Mouse (Mus musculus): ENCODE results near the gene Cnga3.

Cnga3 gene

DNA sequence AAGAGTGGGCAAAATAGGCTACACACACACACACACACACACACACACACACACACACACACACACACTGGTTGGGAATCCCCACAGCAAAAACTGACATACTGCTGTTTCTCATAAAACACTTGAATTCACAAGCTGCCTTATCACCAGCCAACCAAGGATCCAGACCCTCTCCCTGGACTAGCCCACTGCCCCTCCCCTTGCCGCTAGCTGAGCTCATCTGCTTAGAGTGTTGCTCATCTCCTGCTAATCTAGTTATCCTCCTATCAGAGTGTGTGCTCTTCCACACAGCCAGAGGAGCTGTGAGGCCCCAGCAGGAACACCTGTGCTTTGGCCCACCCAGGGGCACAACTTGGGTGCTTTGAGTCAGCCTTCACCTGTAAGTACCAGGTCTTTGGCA lies at the start of gene Cnga3:
Gene Cnga3 (plus strand): TSS at position 291 of the 400 bp plus-strand sequence.
- no peak for DNase-seq (ENCODE audit: low read depth, low spot score)

DNA sequence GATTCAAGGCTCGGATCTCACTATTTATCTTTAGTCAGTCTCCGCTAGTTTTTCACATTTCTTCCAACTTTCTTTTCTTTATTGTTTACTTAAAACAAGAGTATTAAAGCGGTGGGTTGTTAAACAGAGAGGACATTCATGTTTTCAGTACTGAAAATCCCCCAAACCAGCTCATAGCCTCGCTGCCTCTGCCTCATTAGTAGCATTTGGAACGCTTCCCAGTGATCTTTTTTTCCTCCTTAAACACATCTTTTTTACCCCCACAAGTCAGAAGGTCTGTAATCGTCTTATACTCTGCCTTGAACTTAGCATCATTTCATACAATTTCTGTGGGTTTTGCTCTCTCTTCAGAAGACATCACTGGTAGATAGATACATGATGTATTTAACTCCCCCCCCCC lies 48.2 kb upstream of the Cnga3 start:
- DNase-seq (ENCODE audit: low read depth, low spot score), result no peak

DNA sequence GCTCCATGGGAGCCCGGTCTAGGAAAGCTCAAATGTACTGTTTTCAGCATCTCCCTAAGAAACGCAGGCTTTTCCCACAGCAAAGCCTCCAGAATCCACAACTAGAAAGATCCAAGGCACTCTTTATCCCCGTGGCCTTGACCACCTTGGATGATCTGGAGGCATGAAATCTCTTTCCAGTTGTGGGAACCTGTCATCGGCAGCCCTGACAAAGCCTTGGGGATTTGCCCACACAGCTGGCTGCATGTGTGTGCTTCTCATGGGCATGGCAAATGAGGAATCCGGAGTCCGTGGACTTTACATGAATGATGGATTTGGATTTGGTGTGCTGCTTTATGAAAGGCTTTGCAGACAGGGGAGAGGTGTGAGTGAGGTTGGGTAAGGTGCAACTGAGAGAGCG lies 46.3 kb upstream of the Cnga3 start:
- no peak for DNase-seq (ENCODE audit: low read depth, low spot score)

DNA sequence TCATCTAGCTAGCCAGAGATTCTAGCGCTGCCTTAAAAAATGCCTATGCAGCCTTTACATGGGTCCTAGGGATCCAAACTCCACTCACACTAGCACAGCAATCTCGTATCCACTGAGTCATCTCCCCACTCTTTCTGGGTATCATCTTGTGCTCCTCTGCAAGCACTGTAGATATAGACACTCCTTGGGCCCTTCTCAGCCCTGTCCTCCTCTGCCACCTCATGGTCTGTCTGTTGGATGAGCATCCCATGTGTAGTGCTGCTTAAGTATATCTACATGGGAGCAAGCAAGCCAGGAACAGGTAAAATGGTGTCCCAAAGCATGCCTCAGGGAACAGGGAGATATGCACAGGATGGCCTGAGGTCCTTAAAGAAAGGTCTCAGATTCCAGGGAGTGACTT lies 36.4 kb upstream of the Cnga3 start:
- DNase-seq (ENCODE audit: low read depth, low spot score), result no peak

DNA sequence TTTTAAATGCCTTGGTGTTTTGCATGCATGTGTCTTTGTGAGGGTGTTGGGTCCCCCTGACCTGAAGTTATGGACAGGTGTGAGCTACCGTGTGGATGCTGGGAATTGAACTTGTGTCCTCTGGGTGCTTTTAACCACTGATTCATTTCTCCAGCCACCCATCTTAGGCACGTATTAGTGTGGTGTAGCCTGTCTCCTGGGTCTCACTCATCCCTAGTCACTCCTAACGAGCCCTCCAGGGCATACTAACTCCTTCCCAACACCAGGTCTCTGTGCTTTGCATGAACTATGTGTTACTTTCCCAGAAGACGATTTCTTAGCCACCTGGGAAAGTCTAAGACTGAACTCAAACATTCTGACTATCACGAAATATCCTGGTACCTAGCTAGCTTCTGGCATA lies 34.4 kb upstream of the Cnga3 start:
- no peak for DNase-seq (ENCODE audit: low read depth, low spot score)

DNA sequence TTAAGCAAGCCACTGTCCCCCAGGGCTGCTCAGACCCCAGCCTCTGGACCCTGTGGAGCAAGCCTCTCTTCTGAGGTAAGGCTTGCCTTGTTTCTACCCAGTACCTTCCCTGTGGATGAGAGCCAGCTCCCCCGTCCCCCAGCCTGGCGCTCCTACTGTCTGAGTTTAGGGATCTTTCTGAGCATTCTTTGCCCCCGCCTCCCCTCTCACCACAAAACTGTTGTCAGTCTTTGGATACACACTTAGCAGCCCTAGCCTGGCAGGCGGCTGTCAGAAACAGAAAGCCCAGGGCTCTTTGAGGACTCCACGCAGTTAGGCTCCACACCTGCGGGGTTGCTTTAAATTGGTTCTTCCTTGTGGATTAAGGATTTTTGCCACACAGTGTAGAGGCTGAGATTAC lies 27.2 kb upstream of the Cnga3 start:
- no peak for DNase-seq (ENCODE audit: low read depth, low spot score)

DNA sequence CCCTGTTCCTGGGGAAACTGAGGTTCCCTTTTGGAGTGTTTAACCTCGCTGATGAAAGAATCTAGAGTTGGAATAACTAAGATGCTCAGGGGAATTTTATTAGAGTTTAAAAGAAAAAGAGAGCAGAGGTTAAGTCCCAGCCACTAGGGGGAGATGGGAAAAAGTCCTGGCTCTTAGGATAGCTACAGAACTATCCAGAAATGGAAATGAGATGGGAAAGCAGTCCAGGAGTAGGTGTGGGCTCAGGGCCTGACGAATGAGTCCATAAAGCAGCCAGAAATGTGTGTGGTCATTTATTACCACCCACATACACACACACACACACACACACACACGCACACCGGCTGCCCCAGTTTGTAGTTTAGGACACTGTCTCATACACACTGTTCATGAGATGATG lies 19.6 kb upstream of the Cnga3 start:
- DNase-seq (ENCODE audit: low read depth, low spot score), result peak; percentile 56

DNA sequence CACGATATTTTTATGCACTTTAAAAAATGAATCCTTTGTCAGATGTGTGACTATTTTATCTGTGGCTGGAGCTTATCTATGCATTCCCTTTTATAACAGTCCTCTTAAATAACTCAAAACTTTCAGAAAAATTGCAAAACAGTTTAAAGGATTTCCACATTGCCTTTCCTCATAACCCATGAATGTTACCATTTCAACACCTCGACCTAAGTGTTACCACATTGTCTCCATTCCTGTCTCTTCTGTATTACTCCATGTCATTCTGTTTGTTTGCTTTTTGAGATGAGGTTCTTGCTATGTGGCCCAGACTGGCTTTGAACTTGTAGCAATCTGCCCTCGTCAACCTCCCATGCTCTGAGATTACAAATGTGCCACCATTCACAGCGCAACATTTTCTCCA lies 12.8 kb upstream of the Cnga3 start:
- no peak for DNase-seq (ENCODE audit: low read depth, low spot score)

DNA sequence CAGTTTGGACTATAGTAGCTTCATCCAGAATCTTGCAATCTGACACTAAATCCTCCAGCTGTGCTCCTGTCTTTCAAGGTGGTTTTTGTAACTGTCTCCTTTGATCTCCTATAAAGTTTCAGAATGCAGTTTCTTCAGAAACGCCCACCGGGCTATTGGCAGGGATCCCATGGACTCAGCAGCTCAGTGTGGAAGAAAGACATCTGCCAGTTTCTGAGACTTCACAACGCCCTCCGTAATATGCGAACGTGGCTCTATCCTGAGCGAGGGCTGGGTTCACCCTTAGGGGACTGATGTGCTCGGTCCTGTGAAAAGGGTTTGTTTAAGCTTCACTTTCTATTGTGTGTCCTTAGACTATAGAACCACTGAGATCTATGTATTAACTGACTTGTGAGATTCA lies 6.5 kb upstream of the Cnga3 start:
- no peak for DNase-seq (ENCODE audit: low read depth, low spot score)

DNA sequence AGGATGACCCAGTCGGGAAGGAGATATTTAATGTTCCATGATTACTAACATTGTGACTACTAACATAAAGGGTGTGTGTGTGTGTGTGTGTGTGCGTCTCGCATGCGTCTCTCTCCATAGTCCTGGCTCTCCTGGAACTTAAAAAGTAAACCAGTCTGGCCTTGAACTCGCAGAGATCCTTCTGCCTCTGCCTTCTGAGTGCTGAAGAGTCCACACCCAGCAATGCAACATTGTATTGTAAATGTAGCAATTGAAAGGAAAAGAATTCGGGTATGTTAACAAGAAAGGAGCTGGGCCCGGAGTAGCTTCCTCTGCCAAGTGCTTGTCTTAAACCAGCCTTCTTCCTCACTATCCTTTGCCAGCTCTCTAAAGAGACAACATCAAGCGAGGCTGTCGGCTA lies 1.9 kb upstream of the Cnga3 start:
- peak; percentile 97 for DNase-seq (ENCODE audit: low read depth, low spot score)

DNA sequence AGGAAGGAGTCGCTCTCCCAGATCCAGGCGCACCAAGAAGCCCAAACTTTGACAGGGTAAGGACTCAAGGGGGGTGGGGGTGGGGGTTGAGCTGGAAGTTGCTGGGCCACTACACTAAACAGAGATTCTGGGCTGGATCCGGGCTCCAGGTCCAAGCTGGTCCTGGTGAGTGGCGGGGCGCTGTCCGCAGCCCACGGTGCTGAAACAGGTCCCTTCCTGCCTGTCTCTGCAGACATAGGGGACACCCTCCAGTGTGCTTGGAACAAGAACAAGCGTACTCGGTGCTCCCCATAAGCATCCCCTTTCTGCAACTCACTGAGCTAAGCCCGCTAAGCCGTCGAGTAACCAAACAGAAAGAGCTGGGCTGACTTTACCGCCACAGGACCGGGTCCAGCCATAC lies 4.2 kb downstream of the Cnga3 start:
- peak; percentile 47 for DNase-seq (ENCODE audit: low read depth, low spot score)

DNA sequence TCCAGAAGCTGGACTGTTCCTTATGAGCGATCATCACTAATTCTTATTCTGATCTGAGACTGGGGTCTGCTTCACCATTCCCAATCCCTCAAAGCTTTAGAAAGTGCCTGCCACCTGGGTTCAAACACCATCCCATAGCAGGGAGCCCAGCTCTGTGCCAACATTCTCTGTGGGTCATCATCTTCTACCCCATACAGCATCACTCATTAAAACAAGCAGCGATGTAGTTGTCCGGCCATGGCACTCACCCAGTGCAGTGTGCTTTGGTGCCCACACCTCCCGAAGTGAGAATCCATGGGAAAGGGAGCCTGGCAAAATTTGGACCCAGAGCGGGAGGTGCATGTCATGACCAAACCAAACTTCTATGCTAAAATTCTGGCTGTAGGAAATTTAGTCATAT lies 5.4 kb downstream of the Cnga3 start:
- no peak for DNase-seq (ENCODE audit: low read depth, low spot score)

DNA sequence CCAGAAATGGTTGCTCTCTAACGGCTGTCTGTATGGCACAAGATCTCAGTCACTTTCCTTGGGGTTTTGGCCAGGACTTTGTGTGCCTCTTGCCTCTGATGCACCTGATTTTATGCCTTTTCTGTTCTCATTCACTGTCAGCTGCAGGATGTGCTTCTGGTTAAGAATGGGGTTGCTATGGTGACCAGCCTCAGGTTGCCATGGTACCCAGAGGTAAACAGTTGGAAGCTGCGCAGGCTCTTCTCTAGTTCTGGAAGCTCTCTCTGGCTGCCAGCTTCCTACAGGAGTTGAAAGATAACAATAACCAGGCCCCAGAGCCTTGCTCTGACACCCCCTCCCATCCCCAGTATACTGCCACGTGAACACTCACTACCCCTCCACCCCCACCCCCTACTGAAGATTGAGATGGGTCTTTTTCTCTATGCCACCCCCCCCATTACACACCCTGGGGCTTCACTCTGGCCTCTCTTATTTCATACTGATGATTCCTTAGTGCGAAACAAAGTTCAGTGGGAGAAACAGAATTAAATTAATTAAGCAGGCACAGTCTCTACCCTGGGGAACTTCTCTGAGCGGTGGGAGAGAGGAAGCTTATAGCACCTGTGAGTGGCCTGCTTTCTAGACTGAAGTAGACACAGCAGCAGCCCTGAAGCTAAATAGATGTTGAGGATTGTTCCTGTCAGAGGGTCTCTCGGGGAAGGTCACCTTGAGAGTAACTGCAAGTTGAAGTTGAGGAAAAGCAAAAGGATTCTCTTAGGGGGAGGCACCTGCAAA lies 6.1 kb downstream of the Cnga3 start:
- DNase-seq (ENCODE audit: low read depth, low spot score), result peak; percentile 70

DNA sequence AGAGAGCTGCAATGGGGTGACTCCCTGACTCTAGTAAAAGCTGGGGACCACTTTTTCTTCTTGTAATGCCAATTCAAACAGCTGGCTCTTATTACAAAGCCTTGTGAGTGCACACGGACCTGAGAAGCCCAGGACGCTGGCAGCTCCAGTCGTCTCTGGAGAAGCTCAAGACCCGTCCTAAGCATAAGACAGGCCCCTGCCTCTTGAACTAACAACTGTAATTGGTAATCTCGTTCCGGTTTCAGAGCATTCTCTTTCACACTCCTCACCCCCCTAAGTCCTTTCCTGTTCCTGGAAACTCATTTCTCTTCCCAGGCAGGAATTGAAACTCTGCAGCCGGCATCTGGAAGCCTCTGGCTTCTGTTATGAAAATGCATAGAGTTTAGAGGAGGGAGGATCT lies 7.8 kb downstream of the Cnga3 start:
- no peak for DNase-seq (ENCODE audit: low read depth, low spot score)

DNA sequence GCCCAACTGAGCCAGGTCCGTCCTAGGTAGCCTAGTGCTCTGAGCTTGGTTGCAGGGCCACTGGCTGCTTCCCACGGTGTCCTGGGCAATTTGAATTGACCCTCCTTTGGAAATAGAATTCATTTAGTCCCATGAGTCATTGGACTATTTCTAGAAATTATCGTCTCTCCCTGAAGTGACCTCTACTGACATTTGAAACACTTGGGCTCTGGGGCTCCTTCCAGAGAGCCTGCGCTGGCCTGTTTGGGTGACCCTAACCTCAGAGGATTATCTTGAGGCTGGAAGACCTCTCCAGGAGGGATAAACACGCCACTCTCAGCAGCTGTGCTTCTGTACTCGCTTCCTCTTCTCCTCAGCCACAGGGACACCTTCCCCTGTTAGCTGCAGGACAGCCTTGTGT lies 16.2 kb downstream of the Cnga3 start:
- no peak for DNase-seq (ENCODE audit: low read depth, low spot score)

DNA sequence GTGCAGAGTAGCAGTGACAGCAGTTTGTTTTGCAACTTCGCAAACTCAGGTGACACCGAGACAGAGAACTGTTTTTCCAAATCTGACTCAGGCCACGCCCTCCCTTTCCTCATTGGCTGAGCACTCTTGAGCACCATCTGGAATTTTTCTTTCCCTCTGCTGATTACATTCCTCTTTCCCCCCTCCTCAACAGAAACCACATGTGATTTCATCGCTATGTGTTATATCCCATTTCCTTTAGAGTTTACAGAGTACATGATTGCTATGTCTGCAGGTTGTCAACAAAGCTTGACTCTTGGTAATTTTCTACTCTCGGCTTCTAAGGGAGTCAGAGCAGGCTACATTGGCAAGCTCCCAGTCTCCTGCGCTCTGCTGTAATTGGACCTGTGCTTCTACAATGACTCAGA lies 17.1 kb downstream of the Cnga3 start:
- no peak for DNase-seq (ENCODE audit: low read depth, low spot score)

DNA sequence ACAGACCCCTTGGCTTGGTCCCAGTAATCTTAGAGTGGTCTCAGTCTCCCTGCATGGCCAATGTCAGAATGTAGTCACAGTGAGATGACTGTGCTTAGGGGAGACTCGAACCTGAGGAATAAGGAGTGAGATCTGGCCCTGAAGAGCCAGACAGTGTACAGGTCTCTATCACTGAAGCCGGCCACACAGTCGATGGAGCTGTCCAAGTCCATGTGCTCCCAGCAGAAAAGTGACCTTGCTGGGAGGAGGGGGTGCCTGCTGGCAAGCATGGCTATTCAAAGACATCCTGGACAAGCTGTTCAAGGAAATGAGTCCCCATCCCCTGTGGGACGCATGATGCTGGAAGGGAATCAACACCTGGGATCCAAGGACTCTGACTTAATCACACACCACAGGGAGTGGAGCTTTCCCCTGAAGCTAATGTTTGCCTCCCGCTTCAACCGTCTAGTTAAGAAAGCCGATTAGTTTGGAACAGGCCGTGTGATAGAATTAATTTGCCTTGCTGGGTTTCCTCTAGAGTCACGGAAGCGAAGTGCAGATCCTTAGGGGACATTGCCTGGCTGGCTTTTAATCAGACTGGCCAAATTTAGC lies 24.9 kb downstream of the Cnga3 start:
- DNase-seq (ENCODE audit: low read depth, low spot score), result no peak

DNA sequence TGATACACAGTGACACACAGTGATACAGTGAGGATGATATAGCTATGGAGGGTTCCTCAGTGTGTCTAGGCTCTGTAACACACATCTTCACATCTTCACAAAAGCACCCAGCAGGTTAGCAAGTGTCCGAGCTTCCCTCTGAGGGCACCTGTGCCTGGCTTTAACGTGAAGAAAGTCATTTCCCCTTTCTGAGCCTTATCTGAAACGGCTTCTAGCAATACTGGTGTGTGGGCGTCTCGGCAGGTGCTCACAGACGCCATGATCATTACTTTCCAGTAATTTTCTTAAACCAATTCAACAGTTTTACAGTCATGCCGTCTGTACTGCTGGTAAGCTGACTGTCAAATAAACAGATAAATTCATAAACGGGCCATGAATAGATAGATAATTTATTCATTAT lies 28.0 kb downstream of the Cnga3 start:
- DNase-seq (ENCODE audit: low read depth, low spot score), result no peak

DNA sequence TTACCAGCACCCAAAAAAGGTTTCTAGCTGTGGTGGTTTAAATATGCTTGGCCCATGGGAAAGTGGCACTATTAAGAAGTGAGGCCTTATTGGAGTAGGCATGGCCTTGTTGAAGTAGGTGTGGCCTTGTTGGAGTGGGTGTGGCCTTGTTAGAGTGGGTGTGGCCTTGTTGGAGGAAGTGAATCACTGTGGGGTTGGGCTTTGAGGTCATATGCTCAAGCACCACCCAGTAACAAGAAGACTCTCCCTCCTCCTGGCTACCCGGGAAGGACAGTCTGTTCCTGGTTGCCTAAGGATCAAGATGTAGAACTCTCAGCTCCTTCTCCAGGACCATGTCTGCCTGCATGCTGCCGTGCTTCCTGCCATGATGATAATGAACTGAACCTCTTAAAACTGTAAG lies 32.2 kb downstream of the Cnga3 start:
- peak; percentile 74 for DNase-seq (ENCODE audit: low read depth, low spot score)

DNA sequence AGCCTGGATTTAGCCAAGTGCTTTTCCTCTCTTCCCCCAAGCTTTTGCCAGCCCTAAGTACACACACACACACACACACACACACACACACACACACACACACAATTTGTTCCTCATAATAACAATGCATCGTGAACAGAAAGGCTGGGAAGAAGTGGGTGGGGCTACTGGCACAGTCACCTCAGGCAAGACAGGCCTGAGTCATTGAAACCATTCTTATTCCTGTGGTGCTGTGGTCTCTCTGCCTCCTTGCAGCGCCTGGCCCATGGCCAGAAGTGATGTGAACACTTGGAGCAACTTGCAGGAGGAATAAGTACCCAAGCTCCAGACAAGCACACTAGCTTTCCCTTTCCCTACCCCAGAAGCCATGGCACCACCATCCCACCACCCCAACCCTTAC lies 34.2 kb downstream of the Cnga3 start:
- peak; percentile 45 for DNase-seq (ENCODE audit: low read depth, low spot score)

DNA sequence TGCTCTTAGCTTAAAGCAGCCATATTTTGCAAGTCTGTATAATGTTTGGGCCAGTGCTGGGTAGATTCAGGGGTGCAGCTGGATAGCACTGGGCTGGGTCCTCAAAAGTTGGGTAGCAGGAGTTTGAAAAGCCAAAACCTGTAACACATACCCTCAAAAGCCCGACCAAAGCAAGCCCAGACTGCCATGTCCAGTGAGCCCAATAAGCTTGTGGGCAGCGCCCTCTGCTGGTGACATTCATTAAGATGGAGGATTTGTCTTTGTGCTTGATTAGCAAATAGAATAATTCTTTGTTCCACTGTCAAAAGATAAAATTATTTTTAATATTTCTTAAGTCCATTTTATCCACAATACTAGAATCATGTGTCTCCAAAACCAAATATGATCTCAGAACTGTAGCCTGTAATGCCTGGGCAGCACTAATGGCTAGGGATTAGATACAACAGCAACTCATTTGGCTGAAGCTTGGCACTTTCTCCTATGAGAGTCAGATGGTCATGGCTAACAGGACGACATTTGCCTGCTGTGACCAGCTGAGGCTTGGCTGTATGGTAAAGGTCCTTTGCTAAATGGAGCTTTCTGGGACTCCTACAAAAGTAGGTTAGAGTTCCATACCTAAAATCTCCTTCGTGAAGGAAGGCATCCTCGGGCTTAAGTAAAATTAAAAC lies 36.5 kb downstream of the Cnga3 start:
- DNase-seq (ENCODE audit: low read depth, low spot score), result peak; percentile 87

DNA sequence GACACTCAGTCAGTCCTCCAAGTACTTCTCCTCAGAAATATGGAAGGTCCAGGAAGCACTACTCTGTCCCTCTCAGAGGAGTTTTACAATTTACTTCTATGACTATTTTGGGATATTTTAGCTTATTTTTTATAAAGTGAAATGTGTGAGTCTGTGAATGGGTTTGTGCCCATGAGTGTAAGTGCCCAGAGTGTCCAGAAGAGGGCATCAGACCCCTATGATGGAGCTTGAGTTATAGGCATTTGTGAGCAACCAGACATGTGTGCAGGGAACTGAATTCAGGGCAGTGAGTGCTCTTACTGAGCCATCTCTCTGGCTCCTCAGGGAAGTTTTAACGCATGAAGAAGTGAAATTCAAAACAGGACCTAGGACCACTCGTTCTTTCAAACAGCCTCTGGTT lies 44.2 kb downstream of the Cnga3 start:
- DNase-seq (ENCODE audit: low read depth, low spot score), result peak; percentile 53

DNA sequence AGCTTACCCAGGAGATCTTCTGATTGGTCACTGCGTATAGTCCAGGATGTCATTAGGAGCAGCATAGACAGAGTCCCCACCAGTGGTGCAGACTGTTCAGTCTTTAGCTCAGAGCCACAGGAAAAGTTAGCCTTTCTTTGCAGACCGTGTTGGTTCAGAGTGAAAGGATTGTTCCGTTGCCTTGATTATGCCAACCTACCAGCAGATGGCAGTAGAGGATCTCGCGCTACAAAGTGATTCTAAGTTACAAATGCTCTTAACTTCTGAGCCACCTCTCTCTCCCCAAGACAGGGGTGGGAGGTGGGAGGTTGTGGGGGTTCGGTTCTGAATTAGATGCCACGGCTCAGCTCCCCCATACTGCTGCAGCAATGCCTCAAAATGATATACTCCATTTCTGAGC lies 58.2 kb downstream of the Cnga3 start:
- DNase-seq (ENCODE audit: low read depth, low spot score), result peak; percentile 85
